Mouse (Mus musculus): ENCODE measurements around the gene Tdrd9. TPM values are rescaled to one million over a fixed set of nuclear protein-coding genes. Genes with fewer than 3 reads are reported as not detected.

Gene Tdrd9
- total RNA-seq (2023): under 1 TPM; 0.39 to 0.63 TPM

DNA sequence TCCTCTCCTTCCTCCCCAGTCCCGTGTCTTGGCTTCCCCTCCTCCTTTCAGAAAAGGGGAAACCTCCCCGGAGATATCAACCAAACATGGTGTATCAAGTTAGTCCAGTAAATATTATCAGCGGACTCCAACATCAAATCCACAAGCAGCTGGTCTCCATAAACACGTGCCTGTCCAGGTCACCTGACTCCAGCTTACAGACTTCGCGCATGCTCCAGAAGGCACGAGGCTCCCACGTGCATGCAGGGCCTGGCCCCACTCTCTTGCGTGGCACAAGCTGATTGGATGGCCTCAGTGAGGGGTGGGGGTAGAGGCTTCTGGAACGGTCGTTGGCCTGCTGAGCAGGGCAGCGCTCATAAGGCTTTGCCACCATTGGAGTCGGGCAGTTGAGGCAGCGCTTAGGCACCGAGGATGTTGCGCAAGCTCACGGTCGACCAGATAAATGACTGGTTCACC is at the start of gene Tdrd9:
Tdrd9 (plus strand) TSS at position 329 of the 456 bp plus-strand sequence.

DNA sequence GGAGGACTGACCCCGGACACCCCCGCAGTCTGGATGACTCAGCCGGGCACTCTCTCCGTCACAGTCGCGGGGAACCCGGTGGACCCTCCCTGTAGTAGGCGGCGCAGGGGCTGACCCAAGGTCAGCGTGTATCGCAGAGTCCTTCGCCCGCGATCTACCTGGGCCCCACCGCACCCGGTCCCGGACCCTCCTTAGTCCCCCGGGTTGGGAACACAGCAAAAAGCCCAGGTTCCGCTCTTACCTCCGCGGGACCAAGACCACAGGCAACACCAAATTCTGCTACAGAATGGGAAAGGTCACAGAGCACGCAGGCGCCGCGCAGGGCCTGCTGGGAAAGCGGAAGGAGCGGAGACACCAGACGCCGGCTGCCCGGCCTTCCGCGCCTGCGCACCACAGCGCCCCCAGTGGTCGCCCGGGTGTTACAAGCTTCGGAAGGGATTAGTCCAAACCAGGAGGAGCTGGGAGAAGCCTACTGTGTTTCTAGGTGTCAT is 4.6 kb upstream of the Tdrd9 start, which contains the start of gene Atp5mpl:
Atp5mpl (minus strand) TSS at position 295 of the 491 bp plus-strand sequence.

DNA sequence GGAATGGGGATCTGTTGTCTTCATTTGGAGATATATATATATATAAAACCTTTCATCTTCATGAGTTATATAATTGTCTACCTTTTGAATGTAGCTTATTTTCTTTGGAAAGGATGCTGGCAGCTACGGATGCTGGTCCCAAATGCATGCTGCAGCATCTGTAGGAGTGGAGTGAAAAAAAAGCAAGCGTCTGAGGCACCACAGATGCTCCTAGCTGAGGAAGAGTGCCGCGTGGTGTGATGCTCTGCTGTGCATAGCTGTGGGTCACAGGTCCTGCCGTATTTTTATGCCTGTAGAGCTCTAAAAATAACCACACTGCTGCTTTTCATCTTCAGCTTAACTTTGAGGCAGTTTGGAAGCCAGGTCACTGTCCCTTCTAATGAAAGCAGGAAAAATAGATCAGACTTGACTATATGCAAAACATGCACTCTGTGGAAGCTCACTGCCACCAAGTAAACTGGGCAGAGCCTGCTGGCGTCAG is 9.6 kb downstream of the Tdrd9 start, which contains the start of gene Rd3l:
Rd3l (minus strand) TSS at position 431 of the 481 bp plus-strand sequence.

DNA sequence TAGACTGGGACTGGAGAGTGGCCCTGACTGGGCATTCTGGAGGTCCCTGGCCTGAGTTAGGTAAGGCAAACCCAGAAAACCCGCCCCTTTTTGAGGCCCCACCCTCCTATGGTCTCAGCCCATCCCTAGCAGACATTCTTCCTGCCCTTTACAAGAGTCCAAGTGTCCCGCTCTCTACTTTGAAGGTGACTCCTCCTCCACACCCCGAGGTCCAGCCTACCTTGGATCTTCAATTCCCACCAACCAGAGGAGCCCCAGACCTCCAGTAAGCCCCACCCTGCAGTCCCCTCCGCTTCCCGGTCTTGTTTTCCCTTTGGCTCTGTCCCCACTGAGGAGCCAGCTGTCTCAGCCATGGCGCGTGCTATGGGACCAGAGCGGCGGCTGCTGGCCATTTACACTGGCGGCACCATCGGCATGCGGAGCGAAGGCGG is 135.2 kb downstream of the Tdrd9 start, which contains the start of gene Aspg:
Aspg (plus strand) TSS at position 139 of the 431 bp plus-strand sequence.

Other genes starting within 250 kb of the Tdrd9 start
- gene Klc1, start 212.7 kb upstream of the Tdrd9 start, total RNA-seq (2023): 100 to 1,000 TPM; 118 to 119 TPM
- gene Xrcc3, start 157.7 kb upstream of the Tdrd9 start, total RNA-seq (2023): 1 to 10 TPM in 1 of 2 experiments, under 1 TPM in 1; 0.79 to 1.4 TPM
- gene Zfyve21, start 157.4 kb upstream of the Tdrd9 start, total RNA-seq (2023): 10 to 100 TPM in 1 of 2 experiments, 1 to 10 TPM in 1; 5.4 to 10.1 TPM
- 10 to 100 TPM; 12.0 to 14.0 TPM for gene Ppp1r13b, start 63.4 kb upstream of the Tdrd9 start, total RNA-seq (2023)
- 100 to 1,000 TPM; 160 to 191 TPM for gene Atp5mpl, start 4.6 kb upstream of the Tdrd9 start, total RNA-seq (2023)
- not detected for gene Rd3l, start 9.8 kb downstream of the Tdrd9 start, total RNA-seq (2023)
- under 1 TPM in 1 of 2 experiments, not detected in 1; 0.34 TPM for gene Aspg, start 135.1 kb downstream of the Tdrd9 start, total RNA-seq (2023)
- gene Kif26a, start 174.6 kb downstream of the Tdrd9 start, total RNA-seq (2023): under 1 TPM; 0.49 to 0.52 TPM

Measured in monocyte, adult 59 days (primary cell).